Mouse (Mus musculus) MEL (cell line): ENCODE measurements around the gene Mical3. TPM values are rescaled to one million over a fixed set of nuclear protein-coding genes. Genes with fewer than 3 reads are reported as not detected.

Experiments used
- DNase-seq: peaks from one replicate; pipeline ENCODE4 v3.0.0; 2011; ENCODE audit warnings: low read depth, low spot score
- H3K27ac ChIP-seq: 2 replicates; pipeline ENCODE4 v1.5.1; 2012; ENCODE audit warnings: low read depth, mild to moderate bottlenecking, control low read depth, low read length, moderate library complexity; ENCODE audit not compliant: control insufficient read depth
- H3K27me3 ChIP-seq, 2 experiments: fragments of 150-350 bp in 1 of 2; sonication (generic) in 1 of 2; 2 replicates each; pipeline ENCODE4 v1.6.1; 2012; ENCODE audit warnings: low read length in 2 of 2, mild to moderate bottlenecking in 2 of 2, improper control_type of control experiment in 1 of 2, moderate library complexity in 1 of 2; ENCODE audit not compliant: insufficient read depth in 2 of 2, control insufficient read depth in 1 of 2
- H3K36me3 ChIP-seq, 2 experiments: 2 replicates each; pipeline ENCODE4 v1.6.1; 2012 to 2014; ENCODE audit warnings: low read length in 2 of 2, improper control_type of control experiment in 1 of 2, inconsistent platforms in 1 of 2, mild to moderate bottlenecking in 1 of 2; ENCODE audit not compliant: insufficient read depth in 2 of 2, control insufficient read depth in 1 of 2
- H3K4me1 ChIP-seq, 2 experiments: fragments of 150-350 bp in 1 of 2; sonication (generic) in 1 of 2; 2 replicates each; pipeline ENCODE4 v1.6.1; 2012; ENCODE audit warnings: low read length in 2 of 2, improper control_type of control experiment in 1 of 2, mild to moderate bottlenecking in 1 of 2; ENCODE audit not compliant: insufficient read depth in 2 of 2, control insufficient read depth in 1 of 2
- H3K4me3 ChIP-seq, 2 experiments: fragments of 150-350 bp in 1 of 2; sonication (generic) in 1 of 2; 2 replicates each; pipeline ENCODE4 v1.5.1; 2012; ENCODE audit warnings: low read depth in 2 of 2, low read length in 2 of 2, mild to moderate bottlenecking in 2 of 2, moderate library complexity in 2 of 2, control low read depth in 1 of 2, improper control_type of control experiment in 1 of 2; ENCODE audit not compliant: control insufficient read depth in 1 of 2, insufficient read depth in 1 of 2
- H3K79me2 ChIP-seq: 2 replicates; pipeline ENCODE4 v1.6.1; 2012; ENCODE audit warnings: mild to moderate bottlenecking, low read length, moderate library complexity; ENCODE audit not compliant: control insufficient read depth, poor library complexity, insufficient read depth
- H3K9ac ChIP-seq: 2 replicates; pipeline ENCODE4 v1.6.1; 2012; ENCODE audit warnings: low read depth, mild to moderate bottlenecking, control low read depth, low read length, moderate library complexity; ENCODE audit not compliant: control insufficient read depth, poor library complexity, severe bottlenecking
- H3K9me3 ChIP-seq: fragments of 150-350 bp; sonication (generic); replicated peaks from 2 replicates; pipeline ENCODE4 v1.6.1; 2012; ENCODE audit warnings: mild to moderate bottlenecking, low read length, improper control_type of control experiment, moderate library complexity; ENCODE audit not compliant: insufficient read depth
- BHLHE40 ChIP-seq: IDR thresholded peaks from 2 replicates; pipeline ENCODE4 v1.6.1; 2012; ENCODE audit warnings: low read depth, mild to moderate bottlenecking, inconsistent platforms, low read length, improper control_type of control experiment, borderline replicate concordance
- E2F4 ChIP-seq: IDR thresholded peaks from 2 replicates; pipeline ENCODE4 v1.6.1; 2011; ENCODE audit warnings: low read depth, low read length, improper control_type of control experiment, borderline replicate concordance
- ELF1 ChIP-seq: IDR thresholded peaks from 2 replicates; pipeline ENCODE4 v1.6.1; 2014; ENCODE audit warnings: low read depth, mild to moderate bottlenecking, inconsistent platforms, low read length, improper control_type of control experiment, moderate library complexity
- EP300 ChIP-seq, 2 experiments: IDR thresholded peaks; 2 replicates each; pipeline ENCODE4 v1.6.1; 2011; ENCODE audit warnings: improper control_type of control experiment in 2 of 2, low read length in 2 of 2, low read depth in 1 of 2, mild to moderate bottlenecking in 1 of 2
- GATA1 ChIP-seq: IDR thresholded peaks from 2 replicates; pipeline ENCODE4 v1.6.1; 2011; ENCODE audit warnings: low read depth, low read length, improper control_type of control experiment
- JUND ChIP-seq: IDR thresholded peaks from 2 replicates; pipeline ENCODE4 v1.6.1; 2011; ENCODE audit warnings: low read depth, mild to moderate bottlenecking, improper control_type of control experiment, low read length
- KAT2A ChIP-seq: conservative IDR thresholded peaks from 2 replicates; pipeline ENCODE4 v1.6.1; 2012; ENCODE audit warnings: low read depth, low read length, improper control_type of control experiment, inconsistent platforms
- MAFK ChIP-seq: IDR thresholded peaks from 2 replicates; pipeline ENCODE4 v1.6.1; 2011; ENCODE audit warnings: low read depth, mild to moderate bottlenecking, low read length, improper control_type of control experiment, borderline replicate concordance
- MAX ChIP-seq: IDR thresholded peaks from 2 replicates; pipeline ENCODE4 v1.6.1; 2011; ENCODE audit warnings: low read length, improper control_type of control experiment
- MEF2A ChIP-seq: IDR thresholded peaks from 2 replicates; pipeline ENCODE4 v1.6.1; 2014; ENCODE audit warnings: low read depth, mild to moderate bottlenecking, inconsistent platforms, low read length, improper control_type of control experiment; ENCODE audit not compliant: poor library complexity, insufficient replicate concordance, severe bottlenecking; ENCODE audit errors: extremely low read depth
- MXI1 ChIP-seq: IDR thresholded peaks from 2 replicates; pipeline ENCODE4 v1.6.1; 2011; ENCODE audit warnings: mild to moderate bottlenecking, low read depth, low read length, improper control_type of control experiment
- MYB ChIP-seq: IDR thresholded peaks from 2 replicates; pipeline ENCODE4 v1.6.1; 2011; ENCODE audit warnings: mild to moderate bottlenecking, low read depth, low read length, improper control_type of control experiment
- MYC ChIP-seq: IDR thresholded peaks from 2 replicates; pipeline ENCODE4 v1.6.1; 2011; ENCODE audit warnings: low read depth, mild to moderate bottlenecking, low read length, improper control_type of control experiment, moderate library complexity
- NELFE ChIP-seq: IDR thresholded peaks from 2 replicates; pipeline ENCODE4 v1.6.1; 2011; ENCODE audit warnings: low read depth, low read length, improper control_type of control experiment
- POLR2AphosphoS2 ChIP-seq: IDR thresholded peaks from 2 replicates; pipeline ENCODE4 v1.6.1; 2011; ENCODE audit warnings: low read length, improper control_type of control experiment
- POLR2AphosphoS5 ChIP-seq: IDR thresholded peaks from 2 replicates; pipeline ENCODE4 v1.6.1; 2012; ENCODE audit warnings: low read depth, borderline replicate concordance, mild to moderate bottlenecking, inconsistent platforms, low read length, moderate library complexity, mixed read lengths
- SIN3A ChIP-seq: IDR thresholded peaks from 2 replicates; pipeline ENCODE4 v1.6.1; 2012; ENCODE audit warnings: low read length, improper control_type of control experiment, inconsistent platforms
- TCF12 ChIP-seq: IDR thresholded peaks from 2 replicates; pipeline ENCODE4 v1.6.1; 2014; ENCODE audit warnings: low read depth, mild to moderate bottlenecking, inconsistent platforms, low read length, improper control_type of control experiment, moderate library complexity
- USF2 ChIP-seq, 2 experiments: IDR thresholded peaks; 2 replicates each; pipeline ENCODE4 v1.6.1; 2011 to 2012; ENCODE audit warnings: improper control_type of control experiment in 2 of 2, low read length in 2 of 2, borderline replicate concordance in 1 of 2, inconsistent platforms in 1 of 2, low read depth in 1 of 2, mild to moderate bottlenecking in 1 of 2; ENCODE audit not compliant: insufficient read depth in 1 of 2
- ZNF384 ChIP-seq: IDR thresholded peaks from 2 replicates; pipeline ENCODE4 v1.6.1; 2012; ENCODE audit warnings: low read depth, mild to moderate bottlenecking, inconsistent platforms, low read length, improper control_type of control experiment
- polyA plus RNA-seq, 2 experiments: library from polyadenylated mRNA; stranded (reverse) in 1 of 2; unstranded in 1 of 2; fragments of >175 nt in 1 of 2; fragments of >200 nt in 1 of 2; gene quantifications; 2 replicates each; pipeline versions ENCODE4 v1.2.1 to v1.2.4; 2012; ENCODE audit warnings: low replicate concordance in 2 of 2, low read depth in 1 of 2; ENCODE audit not compliant: insufficient read length in 2 of 2, insufficient read depth in 1 of 2, missing spikeins in 1 of 2
- total RNA-seq: library from RNA; depleted of rRNA; stranded (reverse); fragments of 300-350 nt; gene quantifications from 2 replicates; pipeline ENCODE4 v1.2.3, GENCODE M21; 2012

The Mical3 gene
- total and polyA plus RNA-seq, 3 experiments, result 19.8 to 125 (median 31.4) TPM

DNA sequence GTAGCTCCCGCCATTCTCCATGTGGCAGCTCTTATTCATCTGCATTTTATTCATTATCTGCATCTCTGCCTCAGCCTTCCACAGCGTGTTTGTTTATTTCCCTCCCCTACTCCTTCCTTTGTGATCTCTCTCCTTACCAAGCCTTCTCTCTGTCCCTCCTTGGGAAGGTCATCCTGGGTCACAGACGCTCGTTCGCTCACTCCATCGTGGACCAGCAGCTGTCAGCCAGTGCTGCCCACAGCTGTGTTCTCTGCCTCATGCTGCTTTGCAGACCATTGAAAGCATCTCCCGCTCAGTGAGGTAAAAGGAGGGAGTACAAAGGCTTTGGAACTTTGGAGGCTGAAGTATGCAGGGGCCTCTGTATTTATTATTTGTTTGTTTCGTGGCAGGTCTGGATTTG, 15.1 kb upstream of the Mical3 start:
- H3K4me1 ChIP-seq, result no peaks in the 10 kb centered on the region; a peak in 1 of 4 replicates
- TF ChIP-seq MYB (no peak), SIN3A (no peak), MYC (no peak), MXI1 (no peak), POLR2AphosphoS5 (no peak), MAX (no peak), KAT2A (no peak), ZNF384 (no peak), E2F4 (no peak), USF2 (IDR thresholded peaks at IDR 0.05; ENCODE audit: borderline replicate concordance in 1 of 2, insufficient read depth in 1 of 2, low read depth in 1 of 2, low read length in 2 of 2) (no peak), NELFE (no peak), POLR2AphosphoS2 (no peak), MAFK (no peak), JUND (no peak), GATA1 (no peak), MEF2A (no peak)
- H3K9ac ChIP-seq, result no peak overlapping the region
- no peaks in the 10 kb centered on the region for H3K9me3 ChIP-seq
- H3K79me2 ChIP-seq, result no peaks in the 10 kb centered on the region
- no peak overlapping the region for H3K4me3 ChIP-seq
- H3K36me3 ChIP-seq, result no peaks in the 10 kb centered on the region
- H3K27ac ChIP-seq, result no peak overlapping the region
- peaks cover 0 to 3% of the 10 kb centered on the region in 2 experiments; a peak in 1 of 4 replicates for H3K27me3 ChIP-seq
- DNase-seq, result no peak

DNA sequence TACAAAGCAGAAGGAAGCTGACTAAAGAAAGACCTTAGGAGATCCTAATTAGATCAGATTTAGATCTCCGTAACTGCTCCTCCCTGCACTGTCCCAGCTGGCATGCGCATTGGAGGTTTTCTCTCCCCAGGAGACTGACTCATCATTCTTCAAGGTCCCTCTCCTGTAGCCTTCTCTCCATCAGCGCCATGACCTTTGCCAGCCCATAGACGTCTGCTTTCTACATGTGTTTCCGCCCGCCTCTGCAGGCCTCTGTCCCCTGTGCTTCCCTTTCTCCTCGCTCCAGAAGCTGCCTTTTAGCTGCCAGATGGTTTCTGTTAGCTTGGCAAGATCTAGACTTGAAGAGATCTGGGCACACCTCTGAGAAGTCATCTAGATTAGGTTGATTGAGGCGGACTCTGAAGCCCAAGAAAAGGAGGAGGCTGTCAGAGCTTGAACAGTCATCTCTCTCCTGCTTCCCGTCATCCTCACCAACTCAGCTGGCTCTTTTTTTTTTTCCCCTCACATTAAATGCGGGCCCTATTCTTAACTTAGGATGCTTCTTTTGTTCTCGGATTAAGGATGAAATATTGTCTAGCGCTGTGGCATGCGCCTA, 14.3 kb upstream of the Mical3 start:
- no peak for DNase-seq
- Histone ChIP-seq H3K4me1 (no peaks in the 10 kb centered on the region; a peak in 1 of 4 replicates), H3K79me2 (no peaks in the 10 kb centered on the region), H3K27ac (no peak overlapping the region), H3K27me3 (peaks cover 0 to 3% of the 10 kb centered on the region in 2 experiments; a peak in 1 of 4 replicates), H3K36me3 (no peaks in the 10 kb centered on the region), H3K9ac (no peak overlapping the region), H3K4me3 (no peak overlapping the region), H3K9me3 (no peaks in the 10 kb centered on the region)
- TF ChIP-seq EP300 (IDR thresholded peaks at IDR 0.05; ENCODE audit: low read depth in 1 of 2, low read length in 2 of 2), result no peak
- no peak for TF ChIP-seq KAT2A
- no peak for TF ChIP-seq TCF12
- no peak for TF ChIP-seq E2F4
- TF ChIP-seq ELF1, result no peak
- TF ChIP-seq SIN3A, result no peak
- no peak for TF ChIP-seq BHLHE40
